Mouse (Mus musculus) layer of hippocampus, adult 2 months (tissue): ENCODE measurements around the gene Kcng4. TPM values are rescaled to one million over a fixed set of nuclear protein-coding genes. Genes with fewer than 3 reads are reported as not detected.

Source experiments
- DNase-seq, 2 experiments: peaks; one replicate each; pipeline ENCODE4 v3.0.0; 2022; ENCODE audit warnings: low spot score in 2 of 2
- H3K27ac ChIP-seq: fragments of 200-600 bp; 2 replicates; pipeline ENCODE4 v1.8.1; 2022
- H3K4me3 ChIP-seq: fragments of 200-600 bp; 2 replicates; pipeline ENCODE4 v1.8.1; 2022; ENCODE audit warnings: mild to moderate bottlenecking
- CTCF ChIP-seq: fragments of 200-600 bp; conservative IDR thresholded peaks from 2 replicates; pipeline ENCODE4 v1.8.1; 2022; ENCODE audit warnings: antibody characterized with exemption, mild to moderate bottlenecking, moderate library complexity
- total RNA-seq, 2 experiments: library from RNA; stranded (reverse); gene quantifications; 2 replicates each; pipeline ENCODE4 v1.2.3; 2021

The Kcng4 gene
- total RNA-seq, 2 experiments from 2014 or later = 2.6 to 3.1 TPM

GRCm38 (mm10) chr8:119661892-119662291, 26.4 kb upstream of the Kcng4 start:
- Histone ChIP-seq H3K27ac (peak overlapping the region; percentile 65), H3K4me3 (no peak overlapping the region)
- DNase-seq = no peak
- no peak for TF ChIP-seq CTCF

DNA sequence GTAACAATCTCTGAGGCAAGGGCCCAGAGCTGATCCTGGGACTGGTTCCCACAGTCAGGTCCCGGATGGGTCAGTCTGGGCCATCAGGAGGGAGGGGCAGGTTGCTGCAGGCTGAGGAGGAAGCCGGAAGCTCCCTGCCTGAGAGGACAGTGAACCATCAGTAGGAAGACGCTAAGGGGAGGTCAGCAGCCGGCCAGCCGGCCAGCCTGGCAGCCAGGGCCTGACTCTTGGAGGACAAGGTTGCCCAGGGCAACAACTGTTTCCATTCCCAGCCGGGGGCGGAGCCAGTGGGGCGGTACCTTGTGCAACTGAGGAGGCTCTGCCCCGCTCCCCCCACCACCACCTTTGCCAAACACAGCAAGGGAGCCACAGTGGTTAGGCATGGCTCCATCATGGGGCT, 25.6 kb upstream of the Kcng4 start:
- TF ChIP-seq CTCF = no peak
- Histone ChIP-seq H3K27ac (peak overlapping the region; percentile 65), H3K4me3 (no peak overlapping the region)
- peak in 1 of 2 experiments; percentile 10 for DNase-seq

DNA sequence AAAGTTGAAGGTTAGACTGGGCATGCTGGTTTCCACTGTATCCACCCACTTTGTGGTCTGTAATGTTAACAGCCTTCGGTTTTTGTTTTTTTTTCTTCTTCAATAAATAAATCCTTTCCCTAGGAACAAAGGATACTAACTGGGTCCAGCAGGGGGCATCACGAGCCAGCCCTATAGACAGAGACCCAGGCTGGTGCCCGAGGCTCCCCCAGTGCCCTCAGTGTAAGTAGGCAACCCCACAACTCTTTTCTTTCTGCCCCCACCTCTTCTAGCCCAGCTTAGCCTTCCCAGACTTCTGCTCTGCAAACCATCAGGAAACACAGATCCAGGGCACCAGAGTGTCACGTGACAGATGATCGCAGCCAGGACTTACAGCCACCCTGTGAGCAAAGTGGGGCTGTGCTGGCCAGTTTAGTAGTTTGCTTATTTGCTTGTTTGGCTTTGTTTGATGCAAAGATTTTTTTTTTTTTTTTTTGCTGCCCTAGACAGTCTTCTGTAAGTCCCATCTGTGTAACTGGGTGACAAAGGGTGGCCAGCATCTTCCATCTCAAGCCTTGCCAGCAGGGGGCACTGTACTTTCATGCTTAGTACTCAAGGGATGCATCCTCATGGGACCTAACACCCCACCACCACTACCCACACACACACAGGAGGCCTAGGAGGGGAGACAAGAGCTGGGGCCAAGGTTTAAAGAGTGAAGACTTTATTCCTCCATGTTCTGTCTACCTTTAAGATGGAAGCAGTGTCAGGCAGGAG, 21.4 kb upstream of the Kcng4 start:
- TF ChIP-seq CTCF = peak; percentile 59
- no peak for DNase-seq
- H3K4me3 ChIP-seq = no peak overlapping the region
- no peak overlapping the region for H3K27ac ChIP-seq

DNA sequence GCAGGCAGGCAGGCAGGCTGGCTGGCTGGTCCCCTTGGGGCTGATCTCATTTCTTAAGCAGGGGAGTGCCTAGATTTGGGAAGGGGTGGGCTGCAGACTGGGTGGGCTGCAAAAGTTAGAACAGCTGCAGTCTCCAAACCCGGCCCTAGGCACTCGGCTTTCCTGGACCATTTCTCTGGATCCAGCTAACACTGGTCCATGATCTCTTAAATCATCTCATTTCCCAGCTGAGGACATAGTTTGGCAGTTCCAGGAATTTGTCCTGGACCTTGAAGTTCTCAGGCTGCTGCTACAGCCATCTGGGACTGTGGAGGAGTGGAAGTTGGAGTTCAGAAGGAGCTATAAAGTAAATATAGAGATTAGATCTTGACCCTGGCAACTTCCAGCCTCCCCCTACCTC, 15.8 kb upstream of the Kcng4 start:
- H3K4me3 ChIP-seq = no peak overlapping the region
- TF ChIP-seq CTCF = no peak
- DNase-seq = no peak
- H3K27ac ChIP-seq = no peak overlapping the region

DNA sequence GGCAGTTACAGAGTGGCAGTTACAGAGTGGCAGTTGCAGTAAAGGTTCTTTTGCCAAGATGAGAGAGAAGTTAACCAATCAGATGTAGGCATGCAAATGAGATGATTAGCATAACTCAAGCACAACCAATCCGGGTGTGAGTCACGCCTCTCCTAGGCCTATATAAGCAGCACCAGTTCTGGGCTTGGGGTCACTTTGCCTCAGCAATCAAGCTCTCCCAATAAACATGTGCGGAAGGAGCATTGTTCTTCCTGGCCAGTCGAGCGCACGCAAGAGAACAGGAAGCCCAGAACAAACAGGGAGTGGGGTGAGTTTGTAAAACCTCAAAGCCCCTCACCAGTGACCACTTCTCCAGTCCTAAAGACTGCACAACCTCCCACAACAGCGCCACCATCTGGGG, 11.4 kb upstream of the Kcng4 start:
- Histone ChIP-seq H3K4me3 (no peak overlapping the region), H3K27ac (no peak overlapping the region)
- no peak for DNase-seq
- TF ChIP-seq CTCF = no peak; the same call in 1 of the 2 replicates

GRCm38 (mm10) chr8:119646197-119646596, 10.7 kb upstream of the Kcng4 start:
- DNase-seq = no peak
- no peak overlapping the region for H3K4me3 ChIP-seq
- TF ChIP-seq CTCF = peak; percentile 49
- no peak overlapping the region for H3K27ac ChIP-seq

- Histone ChIP-seq H3K27ac (no peak overlapping the region), H3K4me3 (no peak overlapping the region)
- DNase-seq = no peak
- no peak for TF ChIP-seq CTCF
Observed at GRCm38 (mm10) chr8:119644981-119645597, 9.6 kb upstream of the Kcng4 start.

GRCm38 (mm10) chr8:119644429-119644960, 9.0 kb upstream of the Kcng4 start:
- no peak overlapping the region for H3K4me3 ChIP-seq
- DNase-seq = no peak
- H3K27ac ChIP-seq = no peak overlapping the region
- no peak for TF ChIP-seq CTCF

DNA sequence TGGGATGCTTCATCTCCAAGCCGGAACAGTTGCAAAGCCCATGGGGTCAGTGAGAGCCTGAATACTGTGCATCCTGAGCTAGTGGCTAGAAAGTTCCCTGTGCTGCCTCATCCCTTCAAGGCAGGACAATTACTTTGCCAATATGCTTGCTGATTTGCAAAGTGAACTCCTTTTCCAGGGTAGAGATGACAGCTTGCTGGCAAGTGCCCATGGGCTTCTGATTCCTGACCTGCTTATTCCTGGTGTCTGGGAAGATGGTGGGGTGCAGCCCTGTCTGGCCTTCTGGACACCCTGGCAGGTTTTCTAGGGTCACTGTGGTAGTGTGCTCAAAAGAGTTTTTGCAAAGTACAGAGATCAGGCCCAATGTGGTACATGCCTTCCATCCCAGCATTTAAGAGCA, 7.5 kb upstream of the Kcng4 start:
- no peak overlapping the region for H3K27ac ChIP-seq
- no peak overlapping the region for H3K4me3 ChIP-seq
- no peak for DNase-seq
- no peak for TF ChIP-seq CTCF

DNA sequence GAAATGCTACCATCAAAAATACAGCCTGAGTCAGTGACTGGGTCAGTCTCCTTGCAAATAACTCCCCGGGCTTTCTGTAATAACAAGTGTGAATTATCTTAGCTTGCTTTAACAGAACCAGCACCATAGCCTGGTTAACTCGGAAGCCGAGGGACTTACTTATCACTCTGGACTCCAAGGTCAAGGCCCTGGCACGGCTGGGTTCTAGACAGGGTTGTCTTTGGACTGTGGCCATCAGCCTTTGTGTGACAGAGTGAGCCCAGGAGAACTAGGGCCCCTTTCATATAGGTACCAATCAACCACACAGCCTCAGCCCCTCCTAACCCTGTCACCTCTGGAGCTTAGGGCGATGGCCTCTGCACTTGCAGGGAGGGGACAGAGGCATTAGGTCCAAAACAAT, 5.6 kb upstream of the Kcng4 start:
- H3K27ac ChIP-seq = no peak overlapping the region
- no peak for DNase-seq
- TF ChIP-seq CTCF = no peak
- no peak overlapping the region for H3K4me3 ChIP-seq

GRCm38 (mm10) chr8:119639798-119640197, 4.3 kb upstream of the Kcng4 start:
- Histone ChIP-seq H3K27ac (no peak overlapping the region), H3K4me3 (no peak overlapping the region)
- DNase-seq = no peak
- no peak for TF ChIP-seq CTCF

GRCm38 (mm10) chr8:119638261-119638660, 2.8 kb upstream of the Kcng4 start:
- peak; percentile 42 for TF ChIP-seq CTCF
- Histone ChIP-seq H3K4me3 (no peak overlapping the region), H3K27ac (no peak overlapping the region)
- DNase-seq = no peak

DNA sequence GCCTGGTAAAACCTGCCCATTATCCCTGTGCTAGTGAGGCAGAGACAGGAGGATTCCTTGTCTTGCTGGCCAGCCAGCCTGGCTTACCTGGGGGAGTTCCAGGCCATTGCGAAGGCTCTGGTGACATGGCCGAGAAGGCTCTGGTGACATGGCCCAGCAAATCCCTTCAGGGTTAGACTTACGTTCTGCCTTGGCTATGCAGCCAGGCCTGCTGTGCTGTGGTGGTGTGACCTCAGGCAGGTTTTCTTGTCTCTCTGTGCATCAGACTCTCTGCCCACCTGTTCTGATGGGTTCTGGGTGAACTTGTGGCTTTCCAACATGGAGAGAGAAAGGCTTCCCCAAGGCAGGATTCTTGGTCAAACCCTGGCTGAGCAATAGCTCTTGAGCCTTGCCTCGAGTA, 1.9 kb upstream of the Kcng4 start:
- TF ChIP-seq CTCF = no peak
- Histone ChIP-seq H3K4me3 (no peak overlapping the region), H3K27ac (no peak overlapping the region)
- DNase-seq = no peak

- H3K4me3 ChIP-seq = no peak overlapping the region
- no peak for TF ChIP-seq CTCF
- H3K27ac ChIP-seq = no peak overlapping the region
- no peak for DNase-seq
Observed at GRCm38 (mm10) chr8:119636766-119637165, 1.3 kb upstream of the Kcng4 start.
